Mouse (Mus musculus) E14TG2a.4 (cell line): ENCODE results near the gene Gstm3.

Experiments used
- CTCF ChIP-seq: conservative IDR thresholded peaks from 2 replicates; pipeline ENCODE4 v1.5.1; 2014; ENCODE audit warnings: low read length
- NANOG ChIP-seq: IDR thresholded peaks from 2 replicates; pipeline ENCODE4 v1.6.1; 2014; ENCODE audit warnings: borderline replicate concordance, low read length, mixed read lengths
- POU5F1 ChIP-seq: IDR thresholded peaks from 2 replicates; pipeline ENCODE4 v1.6.1; 2014; ENCODE audit warnings: low read length, borderline replicate concordance

- TF ChIP-seq CTCF (no peak), NANOG (no peak), POU5F1 (no peak)
Observed at GRCm38 (mm10) chr3:107939830-107940229, 29.3 kb downstream of the Gstm3 start.
